Mouse (Mus musculus): ENCODE measurements around the gene Prom2. TPM values are rescaled to one million over a fixed set of nuclear protein-coding genes. Genes with fewer than 3 reads are reported as not detected.

Gene Prom2
- polyA plus RNA-seq, 1 experiment from 2014 or later = 2.0 TPM

- Histone ChIP-seq H3K9me3 (replicated peaks) (no peaks in the 10 kb centered on the region), H3K9ac (no peak overlapping the region), H3K27me3 (peaks cover 50% of the 10 kb centered on the region), H3K27ac (no peak overlapping the region), H3K4me2 (no peak overlapping the region), H3K4me3 (replicated peaks) (no peak overlapping the region), H3K36me3 (no peaks in the 10 kb centered on the region), H3K4me1 (peaks cover 45% of the 10 kb centered on the region)
- no peak for ATAC-seq (replicated peaks; ENCODE audit: low FRiP score)
- WGBS = 59% methylated on average over 4 of the region's 4 CpGs
Observed at GRCm38 (mm10) chr2:127479210-127479609, 62.1 kb downstream of the Prom2 start.

Other genes with a start within 250 kb of the Prom2 start
- 8.8 and 9.0 TPM in 2 replicates for gene Dusp2, start 205.3 kb downstream of the Prom2 start, polyA plus RNA-seq (2015; fragmentation: Nextera tagmentation; extraction: Ambion mirVana)
- gene Astl, start 202.8 kb downstream of the Prom2 start, polyA plus RNA-seq (2015; fragmentation: Nextera tagmentation; extraction: Ambion mirVana) = not detected in 2 replicates
- 4.4 and 5.1 TPM in 2 replicates for gene Adra2b, start 178.3 kb downstream of the Prom2 start, polyA plus RNA-seq (2015; fragmentation: Nextera tagmentation; extraction: Ambion mirVana)
- gene Gpat2, start 116.3 kb downstream of the Prom2 start, polyA plus RNA-seq (2015; fragmentation: Nextera tagmentation; extraction: Ambion mirVana) = 0.30 TPM in 2 replicates
- gene Fahd2a, start 96.9 kb downstream of the Prom2 start, polyA plus RNA-seq (2015; fragmentation: Nextera tagmentation; extraction: Ambion mirVana) = 26.7 and 34.9 TPM in 2 replicates
- gene Kcnip3, start 19.4 kb downstream of the Prom2 start, polyA plus RNA-seq (2015; fragmentation: Nextera tagmentation; extraction: Ambion mirVana) = 3.5 and 4.0 TPM in 2 replicates
- 4.5 and 5.1 TPM in 2 replicates for gene Zfp661, start 45.6 kb upstream of the Prom2 start, polyA plus RNA-seq (2015; fragmentation: Nextera tagmentation; extraction: Ambion mirVana)
- gene Mrps5, start 45.8 kb upstream of the Prom2 start, polyA plus RNA-seq (2015; fragmentation: Nextera tagmentation; extraction: Ambion mirVana) = 150 and 161 TPM in 2 replicates
- 38.4 and 47.3 TPM in 2 replicates for gene Mal, start 115.2 kb upstream of the Prom2 start, polyA plus RNA-seq (2015; fragmentation: Nextera tagmentation; extraction: Ambion mirVana)
- gene Mall, start 188.5 kb upstream of the Prom2 start, polyA plus RNA-seq (2015; fragmentation: Nextera tagmentation; extraction: Ambion mirVana) = 3.0 and 3.4 TPM in 2 replicates
- gene Nphp1, start 247.4 kb upstream of the Prom2 start, polyA plus RNA-seq (2015; fragmentation: Nextera tagmentation; extraction: Ambion mirVana) = 35.4 and 38.6 TPM in 2 replicates